Mouse (Mus musculus) C2C12 (cell line): ENCODE data around the gene Gadl1. TPM values are rescaled to one million over a fixed set of nuclear protein-coding genes. Genes with fewer than 3 reads are reported as not detected.

ENCODE experiments used
- H3K27me3 ChIP-seq: one replicate; pipeline ENCODE4 v1.6.1; 2011; ENCODE audit not compliant: control insufficient read depth, insufficient read depth, insufficient read length
- H3K36me3 ChIP-seq: one replicate; pipeline ENCODE4 v1.6.1; 2011; ENCODE audit not compliant: control insufficient read depth, insufficient read depth
- H3K4me3 ChIP-seq: one replicate; pipeline ENCODE4 v1.5.1; 2011; ENCODE audit warnings: mild to moderate bottlenecking, control low read depth; ENCODE audit not compliant: poor library complexity, insufficient read depth, severe bottlenecking
- H3K79me2 ChIP-seq: one replicate; pipeline ENCODE4 v1.6.1; 2011; ENCODE audit not compliant: control insufficient read depth, insufficient read depth
- H3K79me3 ChIP-seq: one replicate; pipeline ENCODE4 v1.6.1; 2011; ENCODE audit warnings: low read depth, control low read depth
- H3ac ChIP-seq: one replicate; pipeline ENCODE3; 2011; ENCODE audit warnings: low read depth; ENCODE audit not compliant: control insufficient read depth, insufficient read length
- CEBPB ChIP-seq: IDR thresholded peaks from one replicate; pipeline ENCODE4 v1.6.1; 2011; ENCODE audit warnings: low read depth, mild to moderate bottlenecking, control low read depth, moderate library complexity
- CTCF ChIP-seq: IDR thresholded peaks from one replicate; pipeline ENCODE4 v1.5.1; 2011; ENCODE audit not compliant: control insufficient read depth, insufficient read depth, insufficient read length
- FOSL1 ChIP-seq: IDR thresholded peaks from one replicate; pipeline ENCODE4 v1.8.0; 2011; ENCODE audit warnings: mild to moderate bottlenecking, low read length; ENCODE audit not compliant: poor library complexity, insufficient read depth, severe bottlenecking
- MAX ChIP-seq: IDR thresholded peaks from one replicate; pipeline ENCODE4 v1.6.1; 2011; ENCODE audit warnings: mild to moderate bottlenecking, control low read depth
- MYOD1 ChIP-seq: IDR thresholded peaks from one replicate; pipeline ENCODE4 v1.6.1; 2011; ENCODE audit warnings: low read depth; ENCODE audit not compliant: control insufficient read depth, insufficient read length
- MYOG ChIP-seq: IDR thresholded peaks from one replicate; pipeline ENCODE4 v1.6.1; 2011; ENCODE audit not compliant: control insufficient read depth, insufficient read length; ENCODE audit errors: extremely low read depth
- USF1 ChIP-seq: IDR thresholded peaks from one replicate; pipeline ENCODE4 v1.6.1; 2011; ENCODE audit warnings: low read depth, mild to moderate bottlenecking, control low read depth, moderate library complexity
- polyA plus RNA-seq: library from polyadenylated mRNA; unstranded; fragments of >200 nt; fragmentation: generic; extraction: Trizol; gene quantifications from one replicate; pipeline ENCODE4 v1.2.1, GENCODE M21; 2012; ENCODE audit warnings: missing spikeins

The Gadl1 gene
- polyA plus RNA-seq, 1 experiment: 0.89 TPM

DNA sequence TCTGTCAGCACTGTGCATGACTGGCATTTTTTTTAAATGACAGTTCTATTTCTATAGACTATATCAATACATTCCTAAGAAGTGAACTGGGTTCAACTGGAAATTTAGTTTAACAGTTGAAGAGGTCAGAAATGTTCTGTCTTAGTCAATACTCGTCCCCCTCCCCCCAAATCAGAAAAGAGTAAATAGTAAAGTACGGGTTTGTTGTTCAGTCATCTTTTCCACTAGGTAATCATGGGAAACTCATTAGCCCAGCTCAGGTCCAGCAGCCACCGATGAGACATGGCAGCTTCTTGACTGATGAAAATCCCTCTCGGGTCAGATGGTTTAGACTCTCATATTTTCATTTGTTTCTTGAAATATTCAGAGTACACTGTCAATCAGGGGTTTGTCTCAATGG lies 166.9 kb downstream of the Gadl1 start:
- no peak overlapping the region for H3ac ChIP-seq
- H3K79me2 ChIP-seq: no peaks in the 10 kb centered on the region
- H3K79me3 ChIP-seq: no peaks in the 10 kb centered on the region
- H3K4me3 ChIP-seq: no peak overlapping the region
- H3K27me3 ChIP-seq: no peaks in the 10 kb centered on the region
- TF ChIP-seq MYOG (no peak), USF1 (no peak), CTCF (no peak)
- no peaks in the 10 kb centered on the region for H3K36me3 ChIP-seq

DNA sequence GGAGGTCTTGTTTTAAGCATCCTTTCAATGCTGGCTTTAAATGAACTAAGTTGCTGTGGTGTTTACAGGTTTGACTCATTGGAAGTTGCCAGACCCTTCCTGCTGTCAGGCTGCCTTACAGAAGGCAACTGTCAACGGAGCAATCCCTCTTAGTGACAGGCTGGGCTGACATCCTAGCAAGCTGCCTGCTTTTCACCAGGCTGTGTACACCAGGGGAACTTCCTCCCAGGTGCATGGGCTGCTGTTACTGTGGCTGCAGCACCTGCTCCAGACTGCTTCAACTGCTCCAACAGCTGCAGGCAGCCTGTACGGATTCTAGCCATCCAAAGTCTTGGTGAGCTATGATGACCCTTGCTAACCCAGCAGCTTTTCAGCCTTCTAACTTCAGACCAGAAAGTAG lies 167.7 kb downstream of the Gadl1 start:
- Histone ChIP-seq H3ac (no peak overlapping the region), H3K27me3 (no peaks in the 10 kb centered on the region), H3K36me3 (no peaks in the 10 kb centered on the region), H3K4me3 (no peak overlapping the region), H3K79me3 (no peaks in the 10 kb centered on the region), H3K79me2 (no peaks in the 10 kb centered on the region)
- TF ChIP-seq MYOD1 (no peak), USF1 (no peak), MAX (no peak), MYOG (no peak), CEBPB (no peak), CTCF (no peak), FOSL1 (no peak)

DNA sequence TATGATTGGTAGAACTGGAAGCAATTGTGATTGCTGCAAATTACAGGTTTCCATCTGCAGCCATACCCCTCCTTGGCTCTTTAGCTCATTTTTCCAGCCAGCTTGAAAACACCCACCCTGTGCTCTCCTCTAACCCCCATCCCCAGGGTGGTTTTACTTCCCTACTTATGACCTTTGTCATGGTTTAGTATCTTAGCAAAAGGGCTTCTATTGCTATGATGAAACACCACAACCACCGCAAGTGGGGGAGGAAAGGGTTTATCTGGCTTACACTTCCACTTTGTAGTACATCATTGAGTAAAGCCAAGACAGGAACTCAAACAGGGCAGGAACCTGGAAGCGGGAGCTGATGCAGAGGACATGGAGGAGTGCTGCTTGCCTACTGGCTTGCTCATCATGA lies 168.2 kb downstream of the Gadl1 start:
- no peaks in the 10 kb centered on the region for H3K79me2 ChIP-seq
- TF ChIP-seq FOSL1 (no peak), MAX (no peak), MYOD1 (no peak), CTCF (no peak), CEBPB (no peak), MYOG (no peak), USF1 (no peak)
- no peak overlapping the region for H3K4me3 ChIP-seq
- H3K79me3 ChIP-seq: no peaks in the 10 kb centered on the region
- H3K36me3 ChIP-seq: no peaks in the 10 kb centered on the region
- no peak overlapping the region for H3ac ChIP-seq
- no peaks in the 10 kb centered on the region for H3K27me3 ChIP-seq

DNA sequence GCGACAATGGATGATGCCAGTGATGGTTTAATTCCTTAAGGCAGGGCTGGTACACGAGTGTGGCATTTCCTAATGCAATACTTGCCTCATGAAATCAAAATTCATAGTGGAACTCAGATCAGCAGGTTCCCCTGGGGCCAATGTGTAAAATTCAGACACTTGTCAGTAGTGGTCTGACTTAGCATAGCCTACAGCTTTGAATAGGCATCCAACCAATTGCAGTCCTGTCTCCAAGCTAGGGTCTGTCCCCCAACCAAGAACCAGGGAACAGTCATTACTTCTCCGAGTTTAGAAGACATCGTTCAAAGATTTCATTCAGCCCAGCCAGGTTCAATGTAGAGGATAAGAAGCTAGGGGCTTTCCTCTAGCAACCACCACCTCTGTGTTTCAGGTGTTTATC lies 172.5 kb downstream of the Gadl1 start:
- TF ChIP-seq FOSL1: no peak
- no peak for TF ChIP-seq CEBPB
- no peak for TF ChIP-seq USF1
- Histone ChIP-seq H3K4me3 (no peak overlapping the region), H3K27me3 (no peaks in the 10 kb centered on the region), H3K79me3 (no peaks in the 10 kb centered on the region), H3K36me3 (no peaks in the 10 kb centered on the region), H3K79me2 (no peaks in the 10 kb centered on the region), H3ac (no peak overlapping the region)

DNA sequence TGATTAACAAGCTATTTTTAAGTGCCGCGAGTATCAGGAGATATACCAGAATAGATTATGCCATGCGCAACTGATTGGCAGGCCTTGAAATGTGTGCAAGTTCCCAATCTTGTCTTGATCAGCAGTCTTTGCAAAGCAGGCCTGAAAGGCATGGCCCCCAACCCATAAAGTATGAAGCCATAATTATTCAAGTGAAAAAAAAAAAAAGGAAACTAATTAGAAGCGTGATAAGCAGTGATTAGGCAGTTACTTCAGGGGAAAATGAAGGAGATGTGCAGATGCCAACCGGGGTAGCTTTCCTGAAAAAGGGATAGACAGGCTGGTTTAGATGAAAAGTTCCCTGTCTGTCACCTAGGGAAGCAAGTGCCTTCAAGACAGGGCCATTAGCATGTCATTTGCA lies 174.0 kb downstream of the Gadl1 start:
- H3K4me3 ChIP-seq: no peak overlapping the region
- no peaks in the 10 kb centered on the region for H3K27me3 ChIP-seq
- H3K36me3 ChIP-seq: no peaks in the 10 kb centered on the region
- TF ChIP-seq FOSL1 (no peak), CTCF (no peak), MYOD1 (no peak), MAX (no peak)
- H3K79me3 ChIP-seq: no peaks in the 10 kb centered on the region
- H3ac ChIP-seq: no peak overlapping the region
- no peaks in the 10 kb centered on the region for H3K79me2 ChIP-seq

DNA sequence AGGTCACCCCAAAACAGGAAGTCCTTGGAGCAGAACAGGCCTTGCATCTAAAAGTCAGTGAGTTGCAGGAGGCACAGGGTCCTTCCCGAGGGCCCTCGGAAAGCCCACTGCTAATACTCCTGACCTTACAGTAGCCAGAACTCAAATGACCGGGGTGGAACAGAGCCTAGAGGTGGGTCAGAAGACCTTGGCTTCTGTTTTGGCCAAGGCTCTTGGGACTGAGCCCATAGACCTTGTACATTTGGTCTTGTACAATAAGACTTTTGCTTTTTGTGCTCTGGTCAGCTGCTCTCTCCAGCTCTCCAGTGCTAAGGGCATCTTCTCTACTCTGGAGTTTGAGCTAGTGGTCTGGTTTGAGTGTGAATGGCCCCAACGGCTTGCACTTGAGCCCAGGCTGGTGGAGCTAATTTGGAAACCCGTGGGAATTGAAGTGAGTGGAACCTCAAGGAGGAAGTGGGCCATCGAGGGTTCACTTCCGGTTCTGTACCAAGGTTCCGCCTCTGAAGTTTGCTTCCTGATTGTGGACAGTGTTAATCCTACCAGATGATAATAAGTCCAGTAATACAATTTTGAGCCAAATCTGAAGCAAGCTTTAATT lies 174.6 kb downstream of the Gadl1 start:
- H3K79me3 ChIP-seq: no peaks in the 10 kb centered on the region
- no peak overlapping the region for H3ac ChIP-seq
- H3K4me3 ChIP-seq: no peak overlapping the region
- TF ChIP-seq CTCF (no peak), CEBPB (no peak)
- no peaks in the 10 kb centered on the region for H3K27me3 ChIP-seq
- H3K79me2 ChIP-seq: no peaks in the 10 kb centered on the region
- H3K36me3 ChIP-seq: peaks cover 3% of the 10 kb centered on the region
